Mouse (Mus musculus): Measurements from ENCODE around the gene Ccdc106.

DNA sequence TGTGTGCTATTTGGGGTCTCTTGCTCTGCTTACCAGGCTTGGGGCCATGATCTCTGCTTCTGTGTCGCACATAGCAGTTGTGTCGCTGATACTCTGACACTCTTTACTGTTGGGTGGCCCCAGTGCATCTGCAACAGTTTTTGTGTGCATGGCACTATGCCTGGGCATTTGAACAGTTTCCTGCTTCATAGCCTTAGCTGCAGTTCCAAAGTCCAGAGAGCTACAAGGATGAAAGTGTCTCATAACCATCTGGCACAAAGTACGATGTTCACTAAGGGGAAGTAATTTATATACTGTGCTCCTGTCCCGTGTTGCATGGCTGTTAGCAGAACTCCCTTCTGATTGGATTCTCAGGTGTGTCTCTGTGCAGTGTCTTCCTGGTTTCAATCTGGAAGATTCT lies 67.5 kb downstream of the Ccdc106 start:
- TF ChIP-seq CTCF (IDR thresholded peaks at IDR 0.05) = no peak
- TF ChIP-seq POLR2A (IDR thresholded peaks at IDR 0.05; ENCODE audit: insufficient read depth, low read depth, low read length) = no peak
